Mouse (Mus musculus) liver, embryonic 16.5 days (tissue): ENCODE data around the gene Tspo2. TPM values are rescaled to one million over a fixed set of nuclear protein-coding genes. Genes with fewer than 3 reads are reported as not detected.

Experiments
- ATAC-seq: fragments of 200-750 bp; cut with Nextera tagmentation; 2 replicates; pipeline ENCODE4 v1.8.0; 2017; ENCODE audit warnings: low read depth, mild to moderate bottlenecking, moderate number of reproducible peaks, moderate library complexity
- H3K27ac ChIP-seq: fragments of 300-500 bp; sonication (generic); 2 replicates; pipeline ENCODE4 v1.5.1; 2014; ENCODE audit warnings: mild to moderate bottlenecking, low read length
- H3K27me3 ChIP-seq: fragments of 300-500 bp; sonication (generic); 2 replicates; pipeline ENCODE4 v1.6.1; 2014; ENCODE audit warnings: low read depth, low read length, mixed read lengths; ENCODE audit not compliant: control insufficient read depth, insufficient read depth
- H3K36me3 ChIP-seq: fragments of 300-500 bp; sonication (generic); 2 replicates; pipeline ENCODE4 v1.6.1; 2014; ENCODE audit warnings: mild to moderate bottlenecking; ENCODE audit not compliant: control insufficient read depth, insufficient read depth
- H3K4me1 ChIP-seq: fragments of 300-500 bp; sonication (generic); 2 replicates; pipeline ENCODE4 v1.6.1; 2014; ENCODE audit warnings: low read depth, low read length, mixed read lengths; ENCODE audit not compliant: control insufficient read depth
- H3K4me2 ChIP-seq: fragments of 300-500 bp; sonication (generic); 2 replicates; pipeline ENCODE4 v1.6.1; 2014; ENCODE audit warnings: low read depth, low read length, mixed read lengths
- H3K4me3 ChIP-seq: fragments of 300-500 bp; sonication (generic); 2 replicates; pipeline ENCODE4 v1.5.1; 2014; ENCODE audit warnings: low read depth, mild to moderate bottlenecking, low read length
- H3K9ac ChIP-seq: fragments of 300-500 bp; sonication (generic); 2 replicates; pipeline ENCODE4 v1.6.1; 2014; ENCODE audit warnings: low read depth, low read length
- H3K9me3 ChIP-seq: fragments of 300-500 bp; sonication (generic); replicated peaks from 2 replicates; pipeline ENCODE4 v1.6.1; 2016; ENCODE audit warnings: low read length; ENCODE audit not compliant: control insufficient read depth
- WGBS: fragments of 180-500 bp; shearing (Covaris S2); extraction: QIAGEN DNeasy Blood & Tissue Kit; methylation state at CpG from one replicate; pipeline ENCODE4 v1.1.7; 2014; ENCODE audit not compliant: insufficient replicate concordance; 5-methylcytosine and 5-hydroxymethylcytosine counted together
- polyA plus RNA-seq: library from polyadenylated mRNA; unstranded; fragments of >200 nt; fragmentation: Nextera tagmentation; extraction: Ambion mirVana; gene quantifications from 2 replicates; pipeline ENCODE4 v1.2.1, GENCODE M21; 2015

The Tspo2 gene
- polyA plus RNA-seq, 1 experiment from 2014 or later: 193 TPM

DNA sequence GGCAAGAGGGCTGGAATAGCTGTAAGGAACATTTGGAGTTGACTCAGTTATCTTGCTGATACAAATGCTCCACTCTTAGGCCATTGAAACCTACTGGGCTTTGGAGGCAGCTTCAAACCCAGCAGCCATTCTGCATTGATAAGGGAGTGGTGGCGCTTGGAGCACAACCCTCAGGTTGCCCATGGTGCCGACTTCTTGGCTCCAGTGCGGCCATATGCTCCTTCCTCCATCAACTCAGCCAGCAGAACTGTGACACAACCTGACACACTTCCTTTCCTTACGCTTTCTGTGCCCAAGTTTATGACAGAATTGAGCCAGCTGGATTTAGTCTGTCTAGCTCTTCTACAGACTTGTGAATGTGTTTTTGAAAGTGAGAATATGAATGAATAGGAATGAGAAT lies 44.2 kb downstream of the Tspo2 start:
- no peaks in the 10 kb centered on the region for H3K27me3 ChIP-seq
- no peak for ATAC-seq
- peak overlapping the region; percentile 99; the same call in 1 of the 2 replicates for H3K9ac ChIP-seq
- peaks cover 5% of the 10 kb centered on the region; the same call in 1 of the 2 replicates for H3K36me3 ChIP-seq
- 26% methylated on average over 4 of the region's 4 CpGs for WGBS
- peak overlapping the region; percentile 97 for H3K4me3 ChIP-seq
- H3K4me2 ChIP-seq: peak overlapping the region; percentile 71
- H3K4me1 ChIP-seq: peaks cover 49% of the 10 kb centered on the region
- H3K9me3 ChIP-seq: no peaks in the 10 kb centered on the region
- peak overlapping the region; percentile 100 for H3K27ac ChIP-seq

GRCm38 (mm10) chr17:48404706-48405105 lies 46.6 kb downstream of the Tspo2 start:
- H3K9me3 ChIP-seq: no peaks in the 10 kb centered on the region
- H3K4me1 ChIP-seq: peaks cover 37% of the 10 kb centered on the region
- no peak overlapping the region for H3K4me3 ChIP-seq
- no peak for ATAC-seq
- H3K36me3 ChIP-seq: peaks cover 9% of the 10 kb centered on the region
- peak overlapping the region; percentile 45 for H3K27ac ChIP-seq
- no peaks in the 10 kb centered on the region for H3K27me3 ChIP-seq
- H3K9ac ChIP-seq: no peak overlapping the region
- 29% methylated on average over 1 of the region's 1 CpGs for whole genome bisulfite sequencing
- H3K4me2 ChIP-seq: peak overlapping the region; percentile 32; the same call in 1 of the 2 replicates

GRCm38 (mm10) chr17:48403848-48404247 lies 47.5 kb downstream of the Tspo2 start:
- H3K9me3 ChIP-seq: no peaks in the 10 kb centered on the region
- H3K4me2 ChIP-seq: no peak overlapping the region
- H3K9ac ChIP-seq: peak overlapping the region; percentile 18; the same call in 1 of the 2 replicates
- H3K36me3 ChIP-seq: peaks cover 18% of the 10 kb centered on the region
- peaks cover 37% of the 10 kb centered on the region for H3K4me1 ChIP-seq
- 63% methylated on average over 2 of the region's 2 CpGs for WGBS
- ATAC-seq: no peak
- no peaks in the 10 kb centered on the region for H3K27me3 ChIP-seq
- H3K27ac ChIP-seq: peak overlapping the region; percentile 45
- H3K4me3 ChIP-seq: no peak overlapping the region

GRCm38 (mm10) chr17:48402751-48403150 lies 48.6 kb downstream of the Tspo2 start:
- Histone ChIP-seq H3K4me1 (peaks cover 32% of the 10 kb centered on the region), H3K36me3 (peaks cover 25% of the 10 kb centered on the region)

DNA sequence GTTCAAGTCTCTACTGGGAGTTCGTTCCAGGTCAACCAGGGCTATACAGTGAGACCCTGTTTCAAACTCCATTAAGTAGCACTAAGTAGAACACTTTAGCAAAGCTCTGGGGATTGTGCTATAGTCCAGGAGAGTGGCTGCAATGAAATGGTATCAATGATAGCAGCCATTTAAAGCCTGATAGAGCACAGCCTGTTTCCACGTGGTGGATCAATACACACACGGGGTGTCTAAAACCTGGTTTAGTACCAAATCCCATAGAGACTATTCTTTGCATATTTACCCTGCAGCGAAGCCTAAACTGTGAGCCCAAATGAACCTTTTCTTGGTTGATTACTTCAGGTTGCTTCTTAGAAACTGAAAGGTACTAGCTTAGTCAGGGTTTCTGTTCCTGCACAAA lies 49.6 kb downstream of the Tspo2 start:
- ATAC-seq: no peak

More at GRCm38 (mm10) chr17:48402751-48403150, 48.6 kb downstream of the Tspo2 start:
- Histone ChIP-seq H3K27ac (no peak overlapping the region), H3K4me3 (no peak overlapping the region), H3K27me3 (no peaks in the 10 kb centered on the region), H3K9ac (no peak overlapping the region), H3K4me2 (no peak overlapping the region), H3K9me3 (no peaks in the 10 kb centered on the region)
- no peak for ATAC-seq
- WGBS: 83% methylated on average over 3 of the region's 3 CpGs

More for the DNA sequence above, 49.6 kb downstream of the Tspo2 start:
- H3K36me3 ChIP-seq: peaks cover 26% of the 10 kb centered on the region
- H3K27ac ChIP-seq: no peak overlapping the region
- H3K9me3 ChIP-seq: no peaks in the 10 kb centered on the region
- H3K4me3 ChIP-seq: no peak overlapping the region
- no peak overlapping the region for H3K4me2 ChIP-seq
- WGBS: 78% methylated on average over 4 of the region's 4 CpGs
- peaks cover 22% of the 10 kb centered on the region for H3K4me1 ChIP-seq
- no peak overlapping the region for H3K9ac ChIP-seq
- no peaks in the 10 kb centered on the region for H3K27me3 ChIP-seq

Other genes with a start within 250 kb of the Tspo2 start
- 1.6 TPM in 2 replicates for gene Trem1, start 218.8 kb downstream of the Tspo2 start, polyA plus RNA-seq
- gene Trem3, start 203.7 kb downstream of the Tspo2 start, polyA plus RNA-seq: 9.0 TPM in 2 replicates
- gene Treml4, start 187.2 kb downstream of the Tspo2 start, polyA plus RNA-seq: 4.6 and 5.0 TPM in 2 replicates
- 3.4 and 3.5 TPM in 2 replicates for gene Treml2, start 152.0 kb downstream of the Tspo2 start, polyA plus RNA-seq
- gene B430306N03Rik, start 135.4 kb downstream of the Tspo2 start, polyA plus RNA-seq: 4.0 and 4.1 TPM in 2 replicates
- gene Trem2, start 105.1 kb downstream of the Tspo2 start, polyA plus RNA-seq: 2.7 and 3.0 TPM in 2 replicates
- gene Treml1, start 91.6 kb downstream of the Tspo2 start, polyA plus RNA-seq: 14.5 and 15.3 TPM in 2 replicates
- gene Nfya, start 41.6 kb downstream of the Tspo2 start, polyA plus RNA-seq: 6.6 and 7.0 TPM in 2 replicates
- 41.5 and 42.2 TPM in 2 replicates for gene Oard1, start 41.5 kb downstream of the Tspo2 start, polyA plus RNA-seq
- 2.5 and 4.3 TPM in 2 replicates for gene Apobec2, start 18.6 kb downstream of the Tspo2 start, polyA plus RNA-seq
- 4.2 and 4.3 TPM in 2 replicates for gene Unc5cl, start 3.4 kb upstream of the Tspo2 start, polyA plus RNA-seq